Mouse (Mus musculus) c-Kit-negative CD71-positive TER-119-positive erythroid progenitor cells, embryonic 14.5 days (primary cell): Measurements from ENCODE around the gene Gpr3.

Source experiments
- DNase-seq: peaks from one replicate; pipeline ENCODE4 v3.0.0-alpha.2; 2013; ENCODE audit warnings: low read depth, low spot score

Gene Gpr3

DNA sequence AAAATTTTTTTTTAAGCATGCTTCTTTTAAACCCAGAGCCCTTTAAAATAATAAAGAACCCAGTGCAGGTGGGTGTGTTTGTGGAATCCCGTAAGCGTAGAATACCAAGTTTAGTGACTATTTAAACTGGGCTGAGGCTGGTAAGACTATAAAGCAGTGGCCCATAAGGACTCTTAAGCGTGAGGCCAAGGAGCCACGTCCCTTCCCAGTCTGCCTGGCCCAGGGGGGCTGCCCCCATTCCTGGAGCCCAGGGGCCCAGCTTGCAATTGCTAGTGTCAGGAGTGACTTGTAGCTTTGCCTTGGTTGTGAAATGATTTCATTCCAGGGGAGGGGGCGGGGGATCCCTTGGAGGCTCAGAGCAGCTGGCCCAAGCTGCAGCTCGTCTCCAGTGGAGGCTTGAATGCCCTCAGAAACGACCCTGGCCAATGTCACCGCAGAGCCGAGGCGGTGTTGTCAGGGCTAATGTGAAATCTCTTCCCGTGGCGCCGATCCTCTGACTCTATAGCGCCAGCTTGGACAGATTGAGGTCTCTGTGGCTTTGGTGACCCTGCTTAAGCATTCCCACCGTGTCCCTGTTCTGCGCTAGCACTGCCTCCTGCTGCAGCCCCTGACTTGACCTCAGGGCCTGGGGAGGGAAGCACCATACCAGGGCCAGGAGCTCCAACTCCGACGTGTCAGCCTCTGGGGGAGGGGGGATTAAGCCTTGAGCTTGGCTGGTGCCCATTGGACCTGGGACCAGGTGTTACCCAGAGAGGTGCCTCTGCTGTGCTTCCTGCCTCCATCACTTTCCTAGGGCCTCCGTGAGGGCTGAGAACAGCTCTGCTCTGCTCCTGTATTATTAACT is 13.8 kb downstream of the Gpr3 start:
- DNase-seq: no peak

DNA sequence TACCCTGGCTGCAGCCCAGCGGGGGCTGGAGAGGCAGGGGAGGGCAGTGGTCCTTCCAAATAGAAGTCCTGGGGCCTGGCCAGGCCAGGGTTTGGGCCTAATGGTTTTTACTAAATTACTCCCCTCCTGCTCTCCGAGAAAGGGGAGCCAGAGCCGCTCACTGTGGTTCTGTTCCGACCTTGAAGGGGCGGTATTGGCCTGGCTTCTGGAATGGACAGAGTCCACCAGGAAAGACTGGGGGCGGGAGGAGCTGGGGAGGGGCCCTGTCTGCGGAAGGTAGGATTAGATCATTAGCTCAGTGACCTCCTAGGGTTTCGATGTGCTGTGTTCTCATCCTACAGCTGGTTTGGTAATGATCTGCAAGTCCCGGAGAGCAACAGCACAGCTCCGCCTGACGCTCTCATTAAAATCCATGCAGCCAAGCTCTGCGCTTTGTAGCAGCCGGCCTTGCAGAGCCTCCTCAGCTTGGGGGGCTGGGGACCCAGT is 14.5 kb downstream of the Gpr3 start:
- no peak for DNase-seq

DNA sequence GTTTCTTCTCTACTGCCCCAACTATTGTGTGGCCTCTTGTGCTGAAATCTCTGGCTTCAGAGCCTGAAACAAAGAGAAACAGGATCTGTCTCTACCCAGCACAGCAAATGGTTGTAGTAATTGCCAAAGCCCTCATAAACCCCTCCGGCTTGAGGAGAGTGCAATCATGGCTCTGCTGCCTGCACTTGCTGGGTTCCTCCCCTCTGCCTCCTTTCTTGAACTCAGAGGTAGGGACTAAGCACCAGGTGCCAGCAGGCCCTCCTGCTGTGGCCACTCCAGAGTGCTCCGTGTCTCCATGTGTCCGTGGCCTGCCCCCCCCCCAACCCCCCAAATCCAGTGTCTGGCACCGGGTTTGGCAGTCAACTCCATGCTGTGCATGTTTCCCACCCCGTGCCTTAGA is 15.0 kb downstream of the Gpr3 start:
- DNase-seq: no peak

DNA sequence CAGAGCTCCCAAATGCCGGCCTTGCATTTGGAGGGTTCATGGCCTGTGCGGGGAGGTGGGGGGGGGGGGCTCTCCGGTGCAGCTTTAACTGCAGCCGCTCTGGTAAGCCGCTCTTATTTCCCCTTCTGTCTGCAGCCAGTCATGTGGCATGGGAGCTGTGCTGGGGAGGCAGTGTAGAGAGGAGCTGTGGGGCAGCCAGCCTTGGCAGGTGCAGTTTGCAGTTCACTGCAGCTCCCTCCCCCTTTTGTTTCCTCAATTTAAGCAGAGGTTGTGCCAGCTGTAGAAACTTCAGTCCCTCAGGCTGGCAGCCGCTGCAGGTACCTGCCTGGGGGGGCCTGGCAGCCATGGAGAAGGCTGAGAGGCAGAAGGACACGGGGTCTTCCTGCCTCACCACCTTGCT is 15.5 kb downstream of the Gpr3 start:
- no peak for DNase-seq

DNA sequence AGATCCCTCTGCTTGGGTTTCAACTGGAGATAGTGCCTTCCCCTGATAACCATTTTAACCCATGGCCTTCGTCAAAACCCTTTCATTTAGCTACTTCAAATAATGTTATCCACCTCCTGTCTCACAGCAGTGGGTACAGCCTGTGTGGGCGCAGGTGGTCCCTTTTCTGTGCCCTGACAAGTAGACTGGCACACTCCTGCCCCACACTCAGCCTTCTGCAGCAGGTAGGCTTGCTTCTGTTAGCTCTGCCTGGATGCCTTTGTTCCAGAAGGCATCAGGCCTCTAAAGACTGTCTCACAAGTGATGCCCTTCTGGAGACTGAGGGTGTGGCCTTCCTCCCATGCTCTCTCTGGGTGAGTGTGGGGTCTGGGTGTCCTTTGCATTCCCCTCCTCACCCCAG is 16.2 kb downstream of the Gpr3 start:
- no peak for DNase-seq

DNA sequence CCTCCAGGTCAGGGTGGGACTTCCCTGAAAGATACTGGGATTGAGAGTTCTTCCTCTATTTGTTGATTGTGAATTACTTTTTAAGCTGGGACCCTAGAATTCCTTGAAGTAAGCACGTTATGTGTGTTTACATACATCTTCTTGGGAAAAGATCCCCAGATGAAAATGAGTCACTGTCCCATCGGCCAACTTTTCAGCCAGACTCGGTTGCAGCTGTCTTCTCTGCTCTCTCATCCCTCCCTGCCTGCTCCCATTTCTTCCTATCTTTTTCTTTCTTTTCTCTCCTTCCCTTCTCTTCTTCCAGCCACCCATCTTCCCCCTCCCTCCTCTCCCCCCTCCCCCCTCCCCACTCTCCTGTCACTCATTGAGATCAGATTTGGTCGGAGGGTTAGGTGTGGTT is 17.3 kb downstream of the Gpr3 start:
- no peak for DNase-seq

DNA sequence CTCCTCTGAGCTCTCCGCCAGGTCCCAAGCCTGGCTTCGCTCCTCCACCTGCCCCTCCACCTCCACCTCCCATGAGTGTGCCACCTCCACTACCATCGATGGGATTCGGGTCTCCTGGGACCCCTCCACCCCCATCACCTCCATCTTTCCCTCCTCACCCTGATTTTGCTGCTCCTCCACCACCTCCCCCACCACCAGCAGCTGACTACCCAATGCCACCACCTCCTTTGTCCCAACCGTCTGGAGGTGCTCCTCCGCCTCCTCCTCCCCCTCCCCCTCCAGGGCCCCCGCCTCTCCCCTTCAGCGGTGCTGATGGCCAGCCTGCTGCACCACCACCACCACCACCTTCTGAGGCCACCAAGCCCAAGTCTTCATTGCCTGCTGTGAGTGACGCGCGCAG is 17.9 kb downstream of the Gpr3 start:
- no peak for DNase-seq

DNA sequence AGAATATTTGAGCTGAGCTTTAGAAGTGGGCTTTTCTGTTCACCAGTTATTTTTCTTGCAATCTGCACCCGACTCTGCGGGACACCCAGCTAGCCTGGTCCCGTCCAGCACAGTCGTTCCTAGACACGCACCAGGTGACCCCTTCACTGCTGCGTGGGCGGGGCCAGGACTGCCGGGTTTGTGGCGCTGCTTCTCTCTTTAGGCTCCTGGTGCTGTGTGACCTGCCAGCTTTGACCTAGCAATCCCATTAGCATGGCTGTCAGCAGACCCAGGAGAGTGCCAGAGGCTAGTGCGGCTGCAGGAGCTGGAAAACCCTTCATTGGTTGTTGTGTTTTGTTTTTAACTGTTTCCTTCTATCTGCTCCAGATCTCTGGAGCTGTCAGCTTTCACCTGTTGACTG is 22.9 kb downstream of the Gpr3 start:
- no peak for DNase-seq

DNA sequence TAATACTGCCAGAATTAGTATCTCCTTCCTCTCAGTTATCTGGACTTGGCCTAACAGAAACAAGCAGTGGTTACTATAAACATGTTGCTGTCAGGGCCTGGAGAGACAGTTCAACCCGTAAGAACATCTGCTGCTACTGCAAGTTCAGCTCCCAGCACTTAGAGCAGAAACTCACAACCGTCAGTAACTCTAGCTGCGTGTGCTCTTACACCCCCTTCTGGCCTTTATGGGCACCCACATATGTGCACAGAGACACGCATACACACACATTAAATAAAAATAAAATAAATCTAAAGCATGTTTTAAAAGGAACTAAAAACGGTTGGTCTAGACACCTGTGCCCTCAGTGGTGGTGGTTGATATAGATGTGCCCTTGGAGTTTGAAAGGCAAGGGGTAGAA is 25.5 kb downstream of the Gpr3 start:
- DNase-seq: no peak

DNA sequence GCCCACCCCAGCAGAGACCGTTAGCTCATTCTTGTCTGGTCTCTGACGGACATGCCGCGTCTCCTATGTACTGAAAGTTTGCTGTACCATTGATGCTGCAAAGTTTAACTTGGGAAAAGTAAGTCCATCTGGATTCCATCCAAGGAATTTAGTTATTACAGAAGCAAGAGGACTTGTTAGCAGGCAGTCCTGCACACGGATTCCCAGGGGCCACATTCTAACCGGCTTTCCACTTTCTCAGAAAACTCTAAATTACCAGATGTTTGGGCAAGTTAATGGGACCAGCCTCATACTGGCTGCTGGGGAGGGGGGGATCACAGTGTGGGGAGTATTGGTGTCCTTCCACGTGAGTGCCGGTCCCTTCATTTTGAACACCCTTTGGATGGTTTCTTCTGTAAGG is 26.4 kb downstream of the Gpr3 start:
- no peak for DNase-seq

DNA sequence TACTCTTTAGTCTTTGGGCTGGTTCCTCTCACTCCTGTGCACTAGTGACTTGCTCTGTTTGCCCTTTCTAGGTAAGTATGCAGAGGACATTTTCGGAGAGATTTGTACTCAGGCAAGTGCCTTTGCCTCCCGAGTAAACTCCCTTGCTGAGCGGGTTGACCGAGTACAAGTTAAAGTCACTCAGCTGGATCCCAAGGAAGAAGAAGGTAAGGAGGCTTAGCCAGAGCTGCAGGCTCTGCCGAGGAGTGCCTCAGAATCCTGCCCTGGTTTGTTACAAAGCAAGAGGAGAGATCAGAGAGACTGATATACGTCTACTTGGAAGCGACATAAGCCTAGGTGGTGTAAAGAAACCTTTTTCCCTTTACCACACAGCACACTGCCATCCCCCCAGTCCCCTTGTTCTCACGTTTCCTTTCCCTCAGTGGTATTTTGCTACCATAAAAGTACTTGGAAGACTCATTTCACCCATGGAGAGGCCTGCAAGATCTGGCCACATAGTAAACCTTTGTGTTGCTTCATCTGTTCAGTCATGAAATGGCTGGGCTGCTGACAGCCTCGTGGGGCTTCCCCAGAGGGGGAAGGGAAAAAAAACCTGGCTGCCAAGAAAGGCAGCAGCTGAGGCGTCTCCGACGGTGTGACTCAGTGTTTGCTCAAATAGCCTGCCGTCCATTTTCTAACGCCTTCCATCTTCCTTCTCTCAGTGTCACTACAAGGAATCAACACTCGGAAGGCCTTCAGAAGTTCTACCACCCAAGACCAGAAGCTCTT is 27.3 kb downstream of the Gpr3 start:
- DNase-seq: no peak

DNA sequence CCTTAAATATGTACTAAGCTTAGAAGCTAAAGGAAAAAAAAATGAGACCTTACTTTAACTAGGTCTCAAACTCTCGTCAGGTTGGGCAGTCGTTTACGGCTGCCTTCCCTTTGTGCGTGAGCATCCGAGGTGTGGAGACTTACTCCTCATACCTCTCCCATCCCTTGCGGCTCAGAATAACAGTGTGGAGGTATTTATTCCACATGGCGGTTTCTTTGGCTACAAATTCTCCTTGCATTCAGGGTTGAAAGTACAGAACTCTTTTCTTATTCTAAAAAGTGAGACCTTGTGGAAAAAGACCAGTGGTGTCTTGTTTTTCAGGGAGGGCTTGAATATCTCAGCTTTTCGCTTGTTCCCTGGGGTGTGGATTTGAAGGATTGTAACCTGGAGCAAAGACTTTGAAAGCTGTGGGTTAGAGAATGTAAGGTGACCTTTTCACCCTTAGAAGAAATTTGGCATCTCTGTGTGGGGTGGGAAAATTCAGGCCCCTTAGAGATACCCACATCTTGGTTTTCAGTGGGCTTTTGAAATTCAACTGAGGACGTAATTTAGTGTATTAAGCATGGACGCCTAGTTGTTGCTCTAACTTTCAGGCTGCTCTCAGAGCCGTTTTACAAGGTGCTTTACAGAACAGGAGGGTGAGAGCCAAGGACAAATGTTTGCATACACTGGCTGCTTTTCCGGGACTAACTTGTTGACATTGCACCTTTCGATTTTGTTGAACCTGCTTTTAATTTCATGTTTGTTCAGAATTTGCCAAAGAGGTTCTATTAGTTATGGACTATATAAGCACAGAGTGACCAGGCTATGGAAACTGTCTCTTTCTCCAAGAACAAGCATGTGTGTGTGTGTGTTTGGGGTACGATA is 28.1 kb downstream of the Gpr3 start:
- DNase-seq: no peak

DNA sequence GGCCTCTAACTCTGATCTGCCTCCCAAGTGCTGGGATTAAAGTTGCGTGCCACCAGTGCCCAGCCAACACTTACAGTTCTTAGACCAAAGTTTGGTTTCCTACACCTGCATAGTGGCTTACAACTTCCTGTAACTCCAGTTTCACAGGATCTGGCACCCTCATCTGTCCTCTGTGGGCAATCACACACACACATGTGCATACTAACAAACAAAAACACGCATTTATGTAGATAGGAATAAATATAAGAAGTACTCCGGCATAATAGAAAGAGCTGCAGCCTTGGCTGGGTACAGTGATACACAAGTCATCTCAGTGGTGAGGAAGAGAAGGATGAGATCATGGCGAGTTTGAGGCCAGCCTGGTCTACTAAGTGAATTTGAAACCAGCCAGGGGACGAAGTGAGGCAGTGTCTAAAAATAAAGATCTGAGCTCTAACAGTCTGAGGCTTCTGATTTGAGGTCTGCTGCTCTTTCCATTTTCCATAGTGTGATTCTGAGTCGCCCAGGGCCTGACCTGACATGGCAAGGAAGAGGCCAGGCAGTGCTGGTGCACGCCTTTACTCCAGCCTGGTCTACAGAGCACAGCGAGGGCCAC is 29.8 kb downstream of the Gpr3 start:
- no peak for DNase-seq

DNA sequence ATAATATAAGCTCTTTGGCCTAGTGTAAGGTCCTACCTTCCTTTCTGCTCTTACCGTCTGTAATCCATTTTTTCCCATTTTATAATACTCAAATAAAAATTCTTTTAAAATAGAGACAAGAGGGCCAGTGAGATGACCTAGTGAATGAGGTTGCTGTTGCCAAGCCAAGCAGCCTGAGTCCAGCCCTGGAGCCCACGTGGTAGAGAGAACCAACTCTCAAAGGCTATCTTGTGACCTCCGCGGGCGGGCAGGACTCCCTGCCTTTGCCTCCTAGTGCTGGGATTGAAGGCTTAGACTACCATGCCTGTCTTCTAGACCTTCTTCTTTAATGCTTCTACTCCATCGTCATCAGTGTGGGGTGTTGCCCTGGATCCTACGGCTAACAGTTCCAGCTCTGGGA is 33.1 kb downstream of the Gpr3 start:
- no peak for DNase-seq

DNA sequence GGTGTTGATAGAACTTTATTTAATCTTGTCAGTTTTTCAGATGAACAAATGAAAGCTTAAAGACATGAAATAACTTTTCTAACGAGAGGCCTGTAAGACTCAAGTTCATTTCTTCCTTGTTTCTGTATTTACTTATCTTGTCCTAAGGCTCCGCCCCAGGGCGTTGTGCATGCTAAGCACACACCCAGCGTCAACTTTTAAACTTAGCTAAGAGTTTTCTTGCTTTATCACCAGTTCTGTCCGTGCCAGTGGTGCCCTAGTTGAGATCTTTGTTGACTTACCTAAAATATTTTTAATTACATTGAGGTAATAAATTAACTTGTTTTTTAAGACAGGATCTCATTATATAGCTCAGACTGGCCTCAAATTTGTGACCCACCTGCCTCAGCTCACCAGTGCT is 34.0 kb downstream of the Gpr3 start:
- DNase-seq: no peak

DNA sequence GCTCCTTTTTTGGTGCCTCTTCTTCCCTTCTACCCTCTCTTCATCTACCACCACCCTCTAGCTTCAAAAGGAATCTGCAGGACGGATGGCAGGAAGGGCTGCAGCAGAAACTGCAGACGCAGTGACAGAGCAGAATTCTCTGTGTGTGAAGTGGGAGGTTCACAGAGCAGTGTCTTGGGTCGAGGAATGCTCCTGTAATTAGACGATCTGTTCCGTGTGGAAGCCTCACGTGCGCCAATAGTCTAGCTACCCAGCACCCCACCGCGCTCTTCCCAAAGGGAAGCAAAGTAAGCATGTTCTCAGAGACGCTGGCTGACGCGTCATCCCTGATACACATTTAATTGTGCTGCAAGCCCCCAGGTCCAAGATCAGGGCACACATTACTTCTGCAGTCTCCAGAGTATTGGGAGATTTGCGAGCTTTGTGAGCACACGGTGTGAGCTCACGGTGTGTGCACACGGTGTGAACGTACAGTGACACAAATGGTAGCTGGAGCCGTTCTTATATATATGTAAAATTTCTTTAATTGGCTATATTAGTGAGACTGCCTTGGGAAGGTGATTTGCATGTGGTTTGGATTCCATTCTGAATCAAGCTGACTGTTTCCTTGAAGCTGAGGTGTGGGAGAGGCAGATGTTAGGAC is 35.5 kb downstream of the Gpr3 start:
- no peak for DNase-seq

DNA sequence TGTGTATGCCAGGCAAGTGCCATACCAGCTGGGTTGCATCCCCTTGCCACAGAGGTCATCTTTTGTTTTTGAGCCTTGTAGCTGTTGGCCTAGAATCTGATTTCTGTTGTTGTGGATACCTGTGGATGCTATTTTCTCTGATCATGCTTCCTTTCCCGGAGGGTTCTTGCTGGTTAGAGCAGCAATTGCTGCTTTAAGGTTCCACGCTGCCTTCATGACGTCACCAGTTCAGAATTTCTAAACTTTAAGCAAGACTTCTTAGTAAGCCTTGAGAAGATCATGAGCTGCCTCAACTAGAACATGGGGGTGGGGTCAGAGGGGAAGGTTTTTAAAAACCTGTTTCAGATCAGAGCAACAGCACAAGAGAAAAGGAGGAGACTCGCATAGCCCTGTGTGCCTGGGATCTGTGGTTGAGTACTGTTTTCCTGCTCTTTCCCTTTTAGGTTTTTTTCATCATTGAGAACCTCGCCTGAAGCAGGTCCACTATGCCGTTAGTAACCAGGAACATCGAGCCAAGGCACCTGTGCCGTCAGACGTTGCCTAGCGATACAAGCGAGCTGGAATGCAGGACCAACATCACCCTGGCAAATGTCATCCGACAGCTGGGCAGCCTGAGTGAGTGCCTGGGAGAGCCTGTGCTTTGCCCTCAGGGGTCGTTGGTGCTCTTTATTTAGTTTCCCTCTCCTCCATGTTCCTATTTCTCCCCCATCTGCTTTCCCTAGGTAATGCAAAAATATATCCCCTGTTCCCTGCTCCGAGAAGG is 36.2 kb downstream of the Gpr3 start:
- no peak for DNase-seq

DNA sequence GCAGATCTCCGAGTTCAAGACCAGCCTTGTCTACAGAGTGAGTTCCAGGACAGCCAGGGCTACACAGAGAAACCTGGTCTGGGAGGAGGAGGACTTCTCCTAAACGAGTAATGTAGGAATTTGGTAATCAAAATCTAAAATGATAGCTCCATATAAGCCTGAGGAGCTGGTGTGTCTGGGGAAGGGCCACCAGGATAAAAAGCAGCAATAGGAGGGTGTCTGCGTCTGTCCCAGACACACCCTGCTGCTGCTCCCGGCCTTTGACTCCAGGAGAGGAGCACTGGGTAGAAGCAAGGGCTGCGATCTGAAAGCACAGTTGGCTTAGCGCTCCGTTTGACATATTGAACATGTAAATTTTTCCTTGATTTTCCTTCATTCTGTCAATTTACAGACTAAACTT is 37.1 kb downstream of the Gpr3 start:
- DNase-seq: no peak

DNA sequence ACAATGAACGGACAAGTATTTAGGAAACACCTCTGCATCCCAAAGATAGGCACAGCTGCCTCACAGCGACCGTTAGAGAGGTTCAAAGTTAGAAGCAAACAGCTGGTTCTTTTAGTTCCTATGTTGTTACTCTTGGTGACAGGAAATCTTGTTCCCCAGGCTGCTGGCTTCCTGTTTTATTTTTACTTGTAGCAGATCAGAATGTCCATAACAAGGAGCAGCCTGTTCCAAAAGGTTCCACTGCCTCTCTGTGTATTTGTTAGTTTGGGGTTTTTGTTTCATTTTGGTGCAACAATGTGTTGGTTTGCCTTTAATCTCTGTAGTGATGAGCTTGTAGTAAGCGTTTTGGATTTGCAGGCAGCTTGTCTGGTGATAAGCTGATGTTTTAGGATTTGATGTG is 38.0 kb downstream of the Gpr3 start:
- DNase-seq: no peak

DNA sequence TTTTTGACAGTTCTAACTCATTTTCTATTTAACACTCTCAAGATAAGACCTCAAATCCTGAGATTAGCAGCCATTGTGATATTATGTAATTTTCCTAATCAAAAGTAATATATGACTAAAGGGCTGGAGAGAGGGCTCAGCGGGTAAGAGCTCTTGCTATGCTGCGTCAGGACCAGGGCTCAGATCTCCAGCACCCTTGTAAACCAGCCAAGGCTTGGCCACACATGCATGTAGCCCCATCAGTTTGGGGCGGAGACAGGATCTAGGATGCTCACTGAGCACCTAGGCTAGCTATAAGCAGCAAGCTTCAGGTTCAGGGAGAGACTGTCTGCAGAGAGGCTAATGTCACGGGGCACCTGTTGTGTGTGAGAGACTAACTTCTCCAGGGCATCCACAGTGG is 39.9 kb downstream of the Gpr3 start:
- DNase-seq: no peak
